Mouse (Mus musculus): ENCODE measurements around the gene Pcx. TPM values are rescaled to one million over a fixed set of nuclear protein-coding genes. Genes with fewer than 3 reads are reported as not detected.

The Pcx gene
- total RNA-seq, 2 experiments from 2014 or later = 56.9 to 66.3 TPM

DNA sequence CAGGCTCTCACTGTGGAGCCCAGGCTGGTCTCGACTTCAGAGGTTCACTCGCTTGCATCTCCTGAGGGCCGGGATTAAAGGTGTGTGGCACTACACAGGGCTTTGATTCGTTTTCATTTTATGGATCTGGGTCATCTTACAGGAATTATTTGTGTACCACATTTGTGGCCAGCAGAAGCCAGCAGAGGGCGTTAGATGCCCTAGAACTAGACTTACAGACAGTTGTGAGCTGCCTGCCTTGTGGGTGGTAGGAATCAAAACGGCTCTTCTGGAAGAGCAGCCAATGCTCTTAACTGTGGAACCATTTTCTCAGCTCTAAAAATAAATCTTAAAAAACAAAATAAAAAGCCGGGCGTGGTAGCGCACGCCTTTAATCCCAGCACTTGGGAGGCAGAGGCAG is 134.0 kb downstream of the Pcx start:
- intact Hi-C loops (cut with DNase I) = loop anchor here (2.0 kb wide), 1 partner anchor 99 kb away; no protein-coding TSS in a partner anchor
- DNase-seq (ENCODE audit: low spot score in 2 of 2) = peak; percentile 73 to 89

DNA sequence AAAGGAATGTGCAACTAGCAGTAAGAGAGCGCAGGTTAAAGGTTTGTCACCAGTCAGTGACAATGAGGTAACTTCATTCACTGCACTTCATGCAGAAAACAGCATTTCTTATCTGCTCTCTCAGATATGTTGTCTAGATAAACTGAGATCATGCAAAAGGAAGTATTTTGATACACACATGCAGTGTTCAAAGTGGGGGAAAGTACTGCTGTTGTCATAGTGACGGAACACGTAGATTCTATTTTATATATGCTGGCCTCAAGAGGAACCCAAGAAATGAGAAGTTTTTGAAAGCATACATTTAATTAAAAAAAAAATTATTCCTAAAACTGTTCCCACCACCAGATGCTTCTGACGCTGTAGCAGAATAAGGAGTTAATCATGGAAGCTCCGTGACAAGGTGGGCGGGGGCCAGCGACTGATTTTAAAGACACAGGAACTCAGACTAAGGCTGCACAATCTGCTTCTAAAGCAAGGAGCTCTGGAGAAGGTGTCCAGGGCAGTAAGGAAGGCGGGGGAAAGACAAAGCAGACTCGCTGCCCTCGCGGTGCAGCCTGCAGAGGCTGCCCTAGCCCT is 136.7 kb downstream of the Pcx start:
- peak; percentile 65 to 93 for DNase-seq (ENCODE audit: low spot score in 2 of 2)
- intact Hi-C loops (cut with DNase I) = loop anchor here (2.0 to 5.0 kb wide), 3 partner anchors 52 to 85 kb away; partner anchors contain the start of genes Gm960 and Sptbn2

DNA sequence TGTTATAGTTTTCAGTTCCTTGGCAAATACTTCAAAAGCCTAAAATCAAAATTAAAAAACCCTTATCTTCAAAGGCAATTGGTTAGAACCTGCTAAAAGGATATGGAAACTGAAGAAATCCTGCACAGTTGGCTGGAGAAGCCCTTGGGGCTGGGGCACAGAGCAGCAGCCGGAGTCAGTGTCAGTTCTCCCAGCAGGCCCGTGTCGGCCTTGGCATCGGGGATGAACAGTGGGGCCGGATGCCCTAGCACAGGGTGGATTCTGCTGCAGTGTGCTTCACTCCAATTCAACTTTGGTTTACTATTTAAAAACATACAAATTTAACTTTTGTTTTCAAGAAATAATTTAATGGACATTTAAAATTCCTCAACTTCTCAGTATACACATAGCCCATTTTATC is 147.9 kb downstream of the Pcx start:
- intact Hi-C loops (cut with DNase I) = no loop called here
- no peak for DNase-seq (ENCODE audit: low spot score in 2 of 2)

- DNase-seq (ENCODE audit: low spot score in 2 of 2) = no peak
- intact Hi-C loops (cut with DNase I) = no loop called here
Observed at GRCm38 (mm10) chr19:4666815-4667214, 156.5 kb downstream of the Pcx start.

DNA sequence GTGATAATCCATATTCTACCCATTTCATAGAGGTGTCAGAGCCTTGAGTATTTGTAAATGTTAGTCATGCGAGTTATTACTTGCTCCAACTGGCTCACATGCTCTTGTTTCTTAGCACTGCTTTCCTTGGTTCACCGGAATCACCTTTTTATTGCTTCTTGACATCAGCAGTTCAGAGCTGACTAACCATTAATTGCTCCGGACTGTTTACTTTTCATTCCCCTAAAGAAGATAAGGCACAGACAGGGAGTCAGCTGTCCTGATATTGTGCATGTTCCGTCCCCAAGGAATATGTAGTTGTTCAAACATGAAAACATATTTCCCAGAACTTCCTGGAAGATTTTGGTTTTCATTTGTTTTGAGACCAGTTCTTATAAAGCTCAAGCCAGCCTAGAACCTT is 160.5 kb downstream of the Pcx start:
- no peak for DNase-seq (ENCODE audit: low spot score in 2 of 2)
- intact Hi-C loops (cut with DNase I) = no loop called here

Small RNA genes lying within 50 kb of the gene (microRNA-seq; reads per million reads assigned to microRNA genes)
- gene Mir6986 = 6.4 to 6.7 reads per million in 2 experiments

Other genes starting within 250 kb of the Pcx start
- gene Ssh3, start 241.3 kb upstream of the Pcx start, total RNA-seq (2021) = 10 to 100 TPM; 52.3 to 58.2 TPM
- 10 to 100 TPM; 70.0 to 76.6 TPM for gene Ankrd13d, start 227.3 kb upstream of the Pcx start, total RNA-seq (2021)
- gene Grk2, start 204.2 kb upstream of the Pcx start, total RNA-seq (2021) = 100 to 1,000 TPM; 217 to 223 TPM
- gene Kdm2a, start 112.2 kb upstream of the Pcx start, total RNA-seq (2021) = 10 to 100 TPM; 71.5 to 75.1 TPM
- under 1 TPM; 0.57 to 0.64 TPM for gene Rhod, start 71.0 kb upstream of the Pcx start, total RNA-seq (2021)
- gene Syt12, start 33.0 kb upstream of the Pcx start, total RNA-seq (2021) = 10 to 100 TPM; 38.2 to 43.4 TPM
- not detected for gene 2010003K11Rik, start 11.9 kb upstream of the Pcx start, total RNA-seq (2021)
- gene Lrfn4, start 105.2 kb downstream of the Pcx start, total RNA-seq (2021) = 10 to 100 TPM; 47.2 to 47.3 TPM
- gene Rce1, start 115.2 kb downstream of the Pcx start, total RNA-seq (2021) = 10 to 100 TPM; 25.1 to 26.1 TPM
- gene Gm960, start 188.2 kb downstream of the Pcx start, total RNA-seq (2021) = 1 to 10 TPM; 1.1 to 1.3 TPM
- gene Sptbn2, start 200.7 kb downstream of the Pcx start, total RNA-seq (2021) = 100 to 1,000 TPM; 659 to 669 TPM
- 10 to 100 TPM; 16.5 to 18.9 TPM for gene Rbm4b, start 246.0 kb downstream of the Pcx start, total RNA-seq (2021)

All from left cerebral cortex, postnatal 25 days (tissue).